Mouse (Mus musculus) CH12.LX (cell line): Measurements from ENCODE around the gene Ankrd34b.

Experiments used
- HCFC1 ChIP-seq: IDR thresholded peaks from 2 replicates; pipeline ENCODE4 v1.6.1; 2012; ENCODE audit warnings: low read depth, mild to moderate bottlenecking, inconsistent platforms, low read length, improper control_type of control experiment
- JUN ChIP-seq: IDR thresholded peaks from 2 replicates; pipeline ENCODE4 v1.6.1; 2011; ENCODE audit warnings: low read depth, mild to moderate bottlenecking, low read length, improper control_type of control experiment, moderate library complexity; ENCODE audit not compliant: insufficient read depth
- MAX ChIP-seq: IDR thresholded peaks from 2 replicates; pipeline ENCODE4 v1.6.1; 2011; ENCODE audit warnings: low read length, improper control_type of control experiment
- POLR2A ChIP-seq: IDR thresholded peaks from 2 replicates; pipeline ENCODE4 v1.6.1; 2011; ENCODE audit warnings: low read depth, mild to moderate bottlenecking, improper control_type of control experiment, low read length

DNA sequence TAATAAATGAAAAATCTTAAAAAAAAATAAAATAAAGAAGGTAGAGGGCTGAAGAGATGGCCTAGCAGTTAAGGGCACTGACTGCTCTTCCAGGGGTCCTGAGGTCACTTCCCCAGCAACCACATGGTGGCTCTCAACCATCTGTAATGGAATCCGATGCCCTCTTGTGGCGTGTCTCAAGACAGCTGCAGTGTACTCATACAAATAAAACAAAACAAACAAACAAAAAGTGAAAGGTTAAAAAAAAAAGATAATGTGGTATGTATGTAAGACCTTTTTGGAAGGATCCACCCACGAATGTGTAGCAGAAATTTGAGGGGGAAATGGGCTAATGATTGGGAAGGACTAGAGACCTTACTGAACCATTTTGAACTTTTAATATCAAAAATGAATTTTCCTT is 57.7 kb downstream of the Ankrd34b start:
- TF ChIP-seq HCFC1 (no peak), POLR2A (no peak), MAX (peak; percentile 70), JUN (no peak)
